Mouse (Mus musculus): ENCODE data around the gene Celf2. TPM values are rescaled to one million over a fixed set of nuclear protein-coding genes. Genes with fewer than 3 reads are reported as not detected.

Celf2 gene
- polyA plus RNA-seq, 1 experiment = 40.8 TPM

DNA sequence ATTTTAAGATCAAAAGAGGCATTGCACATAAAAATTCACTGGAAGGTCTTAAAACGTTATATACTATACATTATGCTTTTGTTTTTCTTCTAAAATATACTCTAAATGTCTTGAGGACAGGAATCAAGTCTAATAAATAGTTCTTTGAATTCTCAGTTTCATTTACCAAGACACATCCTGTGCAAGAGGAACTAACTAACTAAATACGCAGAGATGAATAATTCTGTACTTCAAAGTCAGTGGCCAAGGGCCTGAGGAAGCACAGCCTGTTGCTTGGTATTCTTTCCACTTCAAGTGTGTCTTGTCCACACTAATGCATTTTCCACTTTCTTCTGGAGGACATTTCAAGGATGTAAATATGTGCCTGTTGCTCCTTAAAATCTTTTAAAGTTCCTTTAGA, 766.2 kb downstream of the Celf2 start:
- Histone ChIP-seq H3K27ac (ENCODE audit: insufficient read depth, low read length) (no peak overlapping the region), H3K27me3 (ENCODE audit: control insufficient read depth, insufficient read depth, low read length) (no peaks in the 10 kb centered on the region), H3K36me3 (ENCODE audit: control insufficient read depth, insufficient read depth, low read length) (no peaks in the 10 kb centered on the region), H3K4me3 (ENCODE audit: extremely low read depth, insufficient read depth, insufficient read length) (no peak overlapping the region), H3K4me1 (ENCODE audit: control insufficient read depth, insufficient read depth, insufficient read length) (no peaks in the 10 kb centered on the region)
- no peak for DNase-seq (ENCODE audit: low read depth in 1 of 2, low spot score in 2 of 2)
- TF ChIP-seq CTCF (IDR thresholded peaks at IDR 0.05; ENCODE audit: extremely low read depth, insufficient read depth, insufficient read length, insufficient replicate concordance) = no peak
- TF ChIP-seq POLR2A (IDR thresholded peaks at IDR 0.05; ENCODE audit: low read depth, low read length) = no peak
- WGBS = 29% methylated on average over 2 of the region's 2 CpGs

DNA sequence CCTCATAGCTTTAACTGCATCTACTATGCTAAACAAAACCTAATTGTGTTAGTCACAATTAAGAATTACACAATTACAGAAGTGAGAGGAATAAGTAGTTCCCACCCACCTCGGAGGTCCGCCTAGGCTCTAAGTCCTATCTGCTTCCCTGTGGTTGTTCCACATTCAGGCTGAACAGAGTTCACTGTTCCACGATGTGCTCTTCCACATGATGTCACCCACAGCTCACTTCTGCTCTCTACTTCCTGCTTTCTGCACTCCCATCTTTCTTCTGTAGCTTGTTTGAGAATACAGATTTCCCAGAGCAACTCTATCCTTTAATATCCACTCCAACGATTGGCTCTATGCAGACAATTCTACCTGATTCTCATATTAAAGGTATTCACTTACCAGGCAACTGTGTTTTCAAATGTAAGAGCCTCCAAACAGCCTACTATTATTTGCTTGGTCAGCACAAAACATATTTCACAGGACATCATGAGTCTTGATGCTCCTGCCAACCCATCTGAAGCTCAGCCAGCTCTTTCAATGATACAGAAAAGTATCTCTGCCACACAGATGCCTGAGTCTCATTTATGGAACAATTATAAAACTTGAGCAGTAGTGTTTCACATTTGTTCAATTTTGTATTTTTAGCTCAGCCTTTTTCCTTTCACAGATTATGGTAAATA, 769.2 kb downstream of the Celf2 start:
- H3K36me3 ChIP-seq (ENCODE audit: control insufficient read depth, insufficient read depth, low read length) = no peaks in the 10 kb centered on the region
- no peaks in the 10 kb centered on the region for H3K4me1 ChIP-seq (ENCODE audit: control insufficient read depth, insufficient read depth, insufficient read length)
- DNase-seq (ENCODE audit: low read depth in 1 of 2, low spot score in 2 of 2) = no peak
- 42% methylated on average over 4 of the region's 4 CpGs for WGBS
- no peaks in the 10 kb centered on the region for H3K27me3 ChIP-seq (ENCODE audit: control insufficient read depth, insufficient read depth, low read length)
- no peak for TF ChIP-seq CTCF (IDR thresholded peaks at IDR 0.05; ENCODE audit: extremely low read depth, insufficient read depth, insufficient read length, insufficient replicate concordance)
- TF ChIP-seq POLR2A (IDR thresholded peaks at IDR 0.05; ENCODE audit: low read depth, low read length) = no peak
- no peak overlapping the region for H3K27ac ChIP-seq (ENCODE audit: insufficient read depth, low read length)
- no peak overlapping the region for H3K4me3 ChIP-seq (ENCODE audit: extremely low read depth, insufficient read depth, insufficient read length)

DNA sequence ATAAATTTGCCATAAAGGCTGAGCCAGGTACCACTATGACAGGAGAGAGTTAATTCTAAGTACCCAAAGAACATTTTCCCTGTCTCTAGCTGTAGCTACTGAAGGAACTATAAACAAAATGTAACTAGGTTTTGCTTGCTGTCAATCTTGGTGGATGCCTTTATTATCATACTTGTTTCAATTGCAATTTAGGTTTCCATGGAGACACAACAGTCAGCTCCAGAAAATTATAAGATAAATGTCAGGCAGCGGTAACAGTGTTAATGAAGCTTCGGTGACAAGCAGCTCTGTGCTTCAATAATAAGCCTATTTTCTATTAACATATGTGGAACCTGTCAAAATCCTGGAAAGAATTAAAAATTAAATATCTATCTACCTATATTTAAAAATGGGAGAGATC, 777.3 kb downstream of the Celf2 start:
- Histone ChIP-seq H3K27ac (ENCODE audit: insufficient read depth, low read length) (no peak overlapping the region), H3K36me3 (ENCODE audit: control insufficient read depth, insufficient read depth, low read length) (no peaks in the 10 kb centered on the region), H3K27me3 (ENCODE audit: control insufficient read depth, insufficient read depth, low read length) (no peaks in the 10 kb centered on the region), H3K4me1 (ENCODE audit: control insufficient read depth, insufficient read depth, insufficient read length) (no peaks in the 10 kb centered on the region), H3K4me3 (ENCODE audit: extremely low read depth, insufficient read depth, insufficient read length) (no peak overlapping the region)
- no peak for TF ChIP-seq CTCF (IDR thresholded peaks at IDR 0.05; ENCODE audit: extremely low read depth, insufficient read depth, insufficient read length, insufficient replicate concordance)
- DNase-seq (ENCODE audit: low read depth in 1 of 2, low spot score in 2 of 2) = no peak
- 87% methylated on average over 2 of the region's 2 CpGs for WGBS

DNA sequence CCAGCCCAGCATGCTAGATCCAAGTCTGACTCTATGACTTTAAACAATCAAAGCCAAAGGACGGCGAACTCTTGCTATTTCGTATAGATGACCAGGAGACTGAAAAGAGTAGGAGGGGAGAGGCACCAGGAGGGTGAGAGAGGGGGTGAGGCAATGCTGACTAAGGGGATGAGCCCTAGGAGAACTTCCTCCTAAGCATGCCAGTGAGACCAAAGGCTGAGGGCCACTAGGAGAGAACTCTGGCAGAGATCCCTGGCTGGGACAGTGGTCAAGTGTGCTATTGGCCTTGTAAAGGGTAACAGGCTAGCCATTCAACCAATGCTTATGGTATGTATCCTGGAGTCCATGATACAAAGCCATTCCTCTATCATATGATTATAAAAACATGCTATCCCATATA, 778.5 kb downstream of the Celf2 start:
- WGBS = 85% methylated on average over 3 of the region's 3 CpGs
- H3K27ac ChIP-seq (ENCODE audit: insufficient read depth, low read length) = no peak overlapping the region
- H3K4me3 ChIP-seq (ENCODE audit: extremely low read depth, insufficient read depth, insufficient read length) = no peak overlapping the region
- no peak for DNase-seq (ENCODE audit: low read depth in 1 of 2, low spot score in 2 of 2)
- H3K4me1 ChIP-seq (ENCODE audit: control insufficient read depth, insufficient read depth, insufficient read length) = no peaks in the 10 kb centered on the region
- no peaks in the 10 kb centered on the region for H3K27me3 ChIP-seq (ENCODE audit: control insufficient read depth, insufficient read depth, low read length)
- TF ChIP-seq POLR2A (IDR thresholded peaks at IDR 0.05; ENCODE audit: low read depth, low read length) = no peak
- no peak for TF ChIP-seq CTCF (IDR thresholded peaks at IDR 0.05; ENCODE audit: extremely low read depth, insufficient read depth, insufficient read length, insufficient replicate concordance)
- H3K36me3 ChIP-seq (ENCODE audit: control insufficient read depth, insufficient read depth, low read length) = no peaks in the 10 kb centered on the region

DNA sequence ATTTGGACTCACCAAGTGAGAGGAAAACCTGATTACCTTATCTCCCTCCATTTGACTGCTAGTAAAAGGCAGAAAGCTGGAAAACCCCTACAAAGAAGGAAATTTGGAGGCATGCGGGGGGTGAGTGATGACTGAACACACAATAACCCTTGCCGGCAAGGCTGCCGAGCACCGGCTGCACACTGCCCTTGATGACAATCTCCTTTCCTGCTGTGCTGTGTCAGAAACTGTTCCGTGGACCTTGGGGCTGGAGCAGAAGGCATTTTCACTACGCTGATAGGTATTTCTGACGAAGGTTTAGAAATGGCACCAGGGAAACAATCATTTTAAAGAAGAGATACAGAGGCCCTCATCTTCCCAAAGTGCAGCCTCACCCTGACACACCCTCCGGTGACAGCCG, 779.4 kb downstream of the Celf2 start:
- WGBS = 72% methylated on average over 9 of the region's 9 CpGs
- Histone ChIP-seq H3K27me3 (ENCODE audit: control insufficient read depth, insufficient read depth, low read length) (no peaks in the 10 kb centered on the region), H3K27ac (ENCODE audit: insufficient read depth, low read length) (no peak overlapping the region), H3K36me3 (ENCODE audit: control insufficient read depth, insufficient read depth, low read length) (no peaks in the 10 kb centered on the region), H3K4me1 (ENCODE audit: control insufficient read depth, insufficient read depth, insufficient read length) (no peaks in the 10 kb centered on the region), H3K4me3 (ENCODE audit: extremely low read depth, insufficient read depth, insufficient read length) (no peak overlapping the region)
- no peak for TF ChIP-seq POLR2A (IDR thresholded peaks at IDR 0.05; ENCODE audit: low read depth, low read length)
- DNase-seq (ENCODE audit: low read depth in 1 of 2, low spot score in 2 of 2) = no peak

DNA sequence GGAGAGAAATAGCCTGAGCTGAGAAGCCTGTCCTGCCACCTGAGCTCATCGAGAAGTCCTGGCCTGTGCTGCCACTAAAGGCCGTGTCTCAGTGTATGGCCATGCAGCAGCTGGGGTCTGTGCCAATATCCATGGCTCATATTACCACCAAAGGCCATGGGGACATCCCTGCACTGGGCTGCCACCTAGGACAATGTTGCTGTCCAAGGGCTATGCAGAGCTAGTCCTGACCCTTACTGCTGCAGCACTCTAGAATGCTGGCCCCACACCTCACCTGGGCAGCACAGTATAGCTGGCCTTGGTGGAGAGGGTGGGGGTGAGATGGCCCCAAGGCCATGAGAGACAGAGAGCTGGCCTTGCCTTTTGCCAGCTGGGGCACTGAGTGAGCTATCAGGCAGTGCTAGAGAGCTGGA, 780.5 kb downstream of the Celf2 start:
- Histone ChIP-seq H3K36me3 (ENCODE audit: control insufficient read depth, insufficient read depth, low read length) (no peaks in the 10 kb centered on the region), H3K27me3 (ENCODE audit: control insufficient read depth, insufficient read depth, low read length) (no peaks in the 10 kb centered on the region), H3K27ac (ENCODE audit: insufficient read depth, low read length) (no peak overlapping the region), H3K4me3 (ENCODE audit: extremely low read depth, insufficient read depth, insufficient read length) (no peak overlapping the region), H3K4me1 (ENCODE audit: control insufficient read depth, insufficient read depth, insufficient read length) (peaks cover 2% of the 10 kb centered on the region; the same call in 1 of the 2 replicates)
- TF ChIP-seq CTCF (IDR thresholded peaks at IDR 0.05; ENCODE audit: extremely low read depth, insufficient read depth, insufficient read length, insufficient replicate concordance) = no peak
- TF ChIP-seq POLR2A (IDR thresholded peaks at IDR 0.05; ENCODE audit: low read depth, low read length) = no peak
- 91% methylated on average over 2 of the region's 2 CpGs for WGBS
- DNase-seq (ENCODE audit: low read depth in 1 of 2, low spot score in 2 of 2) = no peak

DNA sequence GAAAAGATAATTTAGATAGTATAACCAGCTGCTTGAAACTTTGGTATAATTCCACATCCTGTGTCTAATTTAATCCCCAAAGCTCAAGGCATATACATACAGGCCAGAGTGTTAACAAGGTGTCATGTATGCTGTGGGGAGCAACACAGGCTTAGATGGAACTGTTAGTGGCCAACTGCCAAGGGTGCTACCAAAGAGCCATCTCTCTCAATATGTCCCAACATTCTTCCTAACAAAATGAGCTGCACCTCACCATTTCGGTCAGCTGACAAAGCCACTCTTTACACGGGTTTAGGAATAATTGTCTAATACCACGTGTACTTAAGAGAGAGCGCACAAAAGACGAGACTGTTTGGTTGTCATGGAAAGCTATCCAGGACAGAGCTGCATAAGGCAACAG, 782.0 kb downstream of the Celf2 start:
- no peak for DNase-seq (ENCODE audit: low read depth in 1 of 2, low spot score in 2 of 2)
- 95% methylated on average over 5 of the region's 5 CpGs for WGBS
- Histone ChIP-seq H3K36me3 (ENCODE audit: control insufficient read depth, insufficient read depth, low read length) (no peaks in the 10 kb centered on the region), H3K27ac (ENCODE audit: insufficient read depth, low read length) (no peak overlapping the region), H3K27me3 (ENCODE audit: control insufficient read depth, insufficient read depth, low read length) (no peaks in the 10 kb centered on the region), H3K4me3 (ENCODE audit: extremely low read depth, insufficient read depth, insufficient read length) (no peak overlapping the region), H3K4me1 (ENCODE audit: control insufficient read depth, insufficient read depth, insufficient read length) (peaks cover 12% of the 10 kb centered on the region; the same call in 1 of the 2 replicates)
- TF ChIP-seq POLR2A (IDR thresholded peaks at IDR 0.05; ENCODE audit: low read depth, low read length) = no peak
- no peak for TF ChIP-seq CTCF (IDR thresholded peaks at IDR 0.05; ENCODE audit: extremely low read depth, insufficient read depth, insufficient read length, insufficient replicate concordance)
